Mouse (Mus musculus) embryonic fibroblast, embryonic 13.5 days (primary cell): ENCODE results near the gene Tmem203.

Source experiments
- CTCF ChIP-seq: IDR thresholded peaks from 2 replicates; pipeline ENCODE4 v1.5.1; 2011; ENCODE audit warnings: mild to moderate bottlenecking, control low read depth, low read length, moderate library complexity, borderline replicate concordance; ENCODE audit not compliant: insufficient read depth
- POLR2A ChIP-seq: IDR thresholded peaks from 2 replicates; pipeline ENCODE4 v1.6.1; 2011; ENCODE audit warnings: low read depth, mild to moderate bottlenecking, control low read depth, low read length, moderate library complexity

DNA sequence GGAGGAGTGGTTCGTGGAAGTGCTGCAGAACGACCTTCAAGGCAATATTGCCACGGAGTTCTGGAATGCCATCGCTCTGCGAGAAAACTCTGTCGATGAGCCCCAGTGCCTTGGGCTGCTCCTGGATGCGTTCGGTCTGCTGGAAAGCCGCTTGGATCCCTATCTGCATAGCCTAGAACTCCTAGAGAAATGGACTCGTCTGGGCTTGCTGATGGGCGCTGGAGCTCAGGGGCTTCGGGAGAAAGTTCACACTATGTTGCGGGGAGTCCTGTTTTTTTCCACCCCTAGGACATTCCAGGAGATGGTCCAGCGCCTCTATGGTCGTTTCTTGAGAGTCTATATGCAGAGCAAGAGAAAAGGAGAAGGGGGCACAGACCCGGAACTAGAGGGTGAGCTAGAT is 17.8 kb downstream of the Tmem203 start:
- TF ChIP-seq CTCF: no peak
- no peak for TF ChIP-seq POLR2A
